Mouse (Mus musculus) left cerebral cortex, adult 18-20 months (tissue): ENCODE data around the gene Tbc1d14. TPM values are rescaled to one million over a fixed set of nuclear protein-coding genes. Genes with fewer than 3 reads are reported as not detected.

Source experiments
- DNase-seq, 2 experiments: peaks; one replicate each; pipeline ENCODE4 v3.0.0; 2021 to 2022; ENCODE audit warnings: low spot score in 2 of 2, mixed read lengths in 1 of 2
- total RNA-seq, 2 experiments: library from RNA; stranded (reverse); gene quantifications; 2 replicates each; pipeline ENCODE4 v1.2.3; 2021

Gene Tbc1d14
- total RNA-seq, 2 experiments from 2014 or later = 71.6 to 73.0 TPM

DNA sequence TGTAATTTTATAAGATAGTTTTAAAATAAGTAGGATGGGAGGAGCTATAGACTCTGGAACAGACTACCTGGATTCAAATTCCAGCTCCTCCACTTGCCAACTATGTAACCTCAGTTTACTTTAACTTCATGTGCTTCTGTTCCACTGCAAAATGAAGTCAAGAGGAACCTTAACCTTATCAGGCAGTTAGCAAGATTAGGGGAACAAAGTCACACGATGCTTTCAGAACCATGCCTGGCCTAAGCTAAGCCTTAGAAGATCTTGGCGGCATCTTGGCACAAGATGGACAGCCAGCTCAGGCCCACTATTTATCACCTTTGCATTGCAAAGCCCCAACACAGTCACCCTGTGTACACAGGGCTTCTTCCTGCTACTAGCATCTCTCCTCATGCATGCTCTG, 14.1 kb downstream of the Tbc1d14 start:
- no peak for DNase-seq

DNA sequence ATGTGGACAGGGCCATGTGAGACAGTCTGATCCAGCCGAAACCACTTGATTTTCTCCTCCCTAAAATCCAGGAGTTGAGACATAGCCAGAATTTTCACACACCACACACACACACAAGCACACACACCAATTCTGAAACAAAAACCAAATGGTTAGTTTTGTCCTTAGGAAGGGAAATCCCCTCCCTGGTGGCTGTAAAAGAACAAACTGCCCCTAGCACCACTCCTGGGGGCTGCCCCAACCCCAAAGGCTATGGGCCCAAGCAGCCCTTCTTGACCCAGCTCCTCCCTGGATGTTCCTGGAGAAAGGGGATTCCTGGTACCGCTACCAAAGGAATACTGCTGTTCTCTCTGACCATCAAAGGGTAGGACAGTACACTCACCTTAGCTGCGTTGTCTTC, 16.6 kb downstream of the Tbc1d14 start:
- DNase-seq = no peak

- DNase-seq = peak in 1 of 2 experiments; percentile 36
Measured at GRCm38 (mm10) chr5:36575745-36576144, 17.3 kb downstream of the Tbc1d14 start.

GRCm38 (mm10) chr5:36575227-36575626, 17.8 kb downstream of the Tbc1d14 start:
- no peak for DNase-seq

DNA sequence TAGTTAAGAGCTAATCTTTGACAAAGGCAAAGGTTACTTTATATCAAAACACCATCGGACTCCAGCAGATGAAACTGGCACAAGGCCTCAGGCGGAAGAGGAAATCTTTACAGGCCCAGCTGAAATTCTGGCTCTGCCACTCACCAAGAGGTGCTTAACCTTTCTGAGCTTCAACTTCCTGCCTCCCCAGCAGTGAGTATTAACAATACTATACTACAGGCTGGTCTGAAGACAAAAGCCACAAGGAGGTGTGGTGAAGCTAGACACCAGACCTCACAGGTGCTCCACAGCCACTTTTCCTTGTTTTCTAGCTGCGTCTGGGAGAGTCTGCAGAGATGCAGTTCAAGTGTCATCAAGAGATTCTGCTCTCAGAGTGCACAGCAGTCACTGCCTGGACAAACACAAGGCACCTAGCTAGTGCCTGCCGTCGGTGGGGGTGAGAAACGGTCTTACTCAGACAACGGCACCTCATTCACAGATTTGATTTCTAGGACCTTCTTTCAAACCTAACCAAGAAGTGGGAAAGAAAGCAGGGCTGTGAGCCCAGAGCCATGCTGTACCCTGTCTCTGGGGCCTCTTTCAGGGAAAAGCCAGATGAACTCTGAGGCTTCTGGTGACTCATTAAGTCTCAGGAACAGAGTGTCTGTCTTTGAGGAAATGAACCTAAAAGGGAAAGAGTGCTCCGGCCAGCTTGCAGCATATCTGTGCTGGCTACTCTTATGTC, 18.8 kb downstream of the Tbc1d14 start:
- no peak for DNase-seq

GRCm38 (mm10) chr5:36573354-36573753, 19.7 kb downstream of the Tbc1d14 start:
- DNase-seq = peak in 1 of 2 experiments; percentile 32

DNA sequence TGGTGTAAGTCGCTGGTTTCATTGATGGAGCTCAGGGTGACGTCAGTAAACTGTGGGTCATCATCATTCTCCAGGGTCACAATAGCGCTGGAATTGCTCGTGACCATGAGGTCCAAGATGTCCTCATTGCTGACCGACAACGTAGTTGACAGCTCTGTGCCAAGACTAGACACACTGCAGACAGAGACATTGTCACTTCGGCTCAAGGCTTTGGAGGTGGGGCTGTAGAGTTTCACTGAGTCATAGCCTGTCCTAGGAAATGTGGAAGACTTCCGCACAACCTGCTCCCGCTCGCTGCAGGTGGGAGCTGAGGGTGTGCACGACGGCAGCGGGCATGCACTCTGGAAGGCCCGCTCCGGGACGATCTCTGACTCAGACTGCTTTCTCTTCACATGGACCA, 21.7 kb downstream of the Tbc1d14 start:
- no peak for DNase-seq

- DNase-seq = no peak
Measured at GRCm38 (mm10) chr5:36570546-36571245, 22.4 kb downstream of the Tbc1d14 start.

DNA sequence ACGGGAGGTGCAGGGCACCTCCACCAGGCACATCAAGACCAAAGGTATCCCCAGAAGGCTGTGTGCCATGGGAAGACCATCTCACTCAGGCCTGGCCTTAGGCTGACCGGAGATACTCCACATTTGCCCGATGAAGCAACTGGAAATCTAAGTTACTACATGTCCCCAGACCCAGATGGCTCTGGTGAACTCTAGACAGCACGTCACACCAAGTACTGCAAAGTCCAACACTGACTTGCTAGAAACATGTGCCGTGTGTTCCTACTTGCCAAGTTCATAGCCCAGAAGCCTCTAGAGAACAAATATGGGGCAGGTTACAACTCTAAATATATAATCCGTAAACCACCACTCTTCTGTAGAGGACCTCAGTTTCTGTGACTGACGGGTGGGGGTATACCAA, 23.0 kb downstream of the Tbc1d14 start:
- no peak for DNase-seq

GRCm38 (mm10) chr5:36568118-36568517, 25.0 kb downstream of the Tbc1d14 start:
- DNase-seq = no peak

DNA sequence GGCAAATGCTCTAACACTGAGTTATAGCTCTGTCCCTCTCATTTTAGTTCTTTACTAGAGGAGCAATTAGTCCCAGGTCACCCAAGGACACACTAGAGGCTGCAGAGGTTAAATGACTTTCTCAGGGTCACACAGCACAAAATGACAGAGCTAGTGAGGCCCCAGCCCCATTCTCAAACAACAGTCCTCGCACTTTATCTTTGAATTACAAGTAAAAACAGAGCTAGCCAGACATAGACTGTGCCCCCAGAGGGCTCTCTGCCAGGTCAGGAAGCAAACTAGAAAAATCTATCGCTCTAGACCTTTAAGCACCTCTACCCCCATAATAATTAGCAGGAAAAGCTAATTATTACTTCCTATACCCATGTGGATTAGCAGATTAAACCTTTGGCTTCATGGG, 25.4 kb downstream of the Tbc1d14 start:
- no peak for DNase-seq

- DNase-seq = no peak
Measured at GRCm38 (mm10) chr5:36564530-36564929, 28.5 kb downstream of the Tbc1d14 start.

DNA sequence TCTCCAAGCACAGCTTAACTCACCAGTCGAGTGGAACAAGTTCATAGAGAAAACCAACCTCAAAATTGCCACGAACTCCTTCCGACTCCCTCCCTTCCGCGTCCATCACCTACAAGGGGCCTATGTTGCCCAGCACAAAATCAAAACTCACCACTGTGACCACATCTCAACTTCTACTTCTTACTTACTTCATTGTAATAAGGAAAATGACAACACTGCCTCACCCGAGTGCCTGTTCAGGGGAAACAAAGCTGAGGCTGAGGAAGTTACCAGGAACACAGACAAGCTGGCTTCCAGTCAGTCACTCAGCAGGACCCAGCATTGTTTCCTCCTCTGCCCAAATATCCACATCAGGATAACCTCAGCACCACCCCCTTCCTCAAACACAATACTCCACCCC, 29.3 kb downstream of the Tbc1d14 start:
- DNase-seq = no peak

- DNase-seq = no peak
Measured at GRCm38 (mm10) chr5:36562791-36563445, 30.2 kb downstream of the Tbc1d14 start.

- peak in 1 of 2 experiments; percentile 50 for DNase-seq
Measured at GRCm38 (mm10) chr5:36561509-36561908, 31.6 kb downstream of the Tbc1d14 start.

GRCm38 (mm10) chr5:36560490-36560889, 32.6 kb downstream of the Tbc1d14 start:
- no peak for DNase-seq

DNA sequence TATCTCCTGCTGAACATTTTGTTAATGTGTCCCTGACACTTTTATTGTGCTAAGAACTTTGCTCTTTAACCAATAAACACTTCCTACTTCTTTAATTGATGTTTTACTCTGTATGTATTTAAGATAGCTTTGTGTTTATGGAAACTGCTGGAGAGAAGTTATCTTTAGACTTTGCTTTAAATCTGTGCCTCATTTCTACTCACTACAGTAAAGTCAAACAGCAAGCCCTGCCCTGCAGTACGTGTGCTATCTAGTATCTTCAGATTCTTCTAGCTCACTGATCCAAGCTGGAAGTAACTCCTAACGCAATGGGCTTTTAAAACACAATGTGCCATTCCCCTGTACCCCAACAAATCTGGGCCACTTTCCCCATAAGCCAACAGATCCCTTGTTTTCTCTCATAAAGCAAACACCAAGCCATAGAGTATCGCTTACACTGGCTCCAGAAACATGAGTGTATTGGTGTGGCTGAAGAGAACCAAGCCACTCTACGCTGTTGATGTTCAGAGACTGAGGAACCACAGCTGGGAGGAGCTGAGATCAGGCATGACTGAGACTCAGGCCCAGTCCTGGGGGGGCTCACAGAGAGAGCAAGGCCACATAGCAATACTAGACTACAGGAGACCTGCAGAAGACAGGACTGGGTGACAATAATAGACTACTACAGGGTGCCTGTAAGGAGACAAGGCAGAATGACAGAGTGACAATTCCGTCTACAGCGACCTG, 33.4 kb downstream of the Tbc1d14 start:
- no peak for DNase-seq

- DNase-seq = no peak
Measured at GRCm38 (mm10) chr5:36559106-36559505, 34.0 kb downstream of the Tbc1d14 start.

- no peak for DNase-seq
Measured at GRCm38 (mm10) chr5:36558526-36558925, 34.5 kb downstream of the Tbc1d14 start.

GRCm38 (mm10) chr5:36557584-36558308, 35.3 kb downstream of the Tbc1d14 start:
- DNase-seq = no peak

DNA sequence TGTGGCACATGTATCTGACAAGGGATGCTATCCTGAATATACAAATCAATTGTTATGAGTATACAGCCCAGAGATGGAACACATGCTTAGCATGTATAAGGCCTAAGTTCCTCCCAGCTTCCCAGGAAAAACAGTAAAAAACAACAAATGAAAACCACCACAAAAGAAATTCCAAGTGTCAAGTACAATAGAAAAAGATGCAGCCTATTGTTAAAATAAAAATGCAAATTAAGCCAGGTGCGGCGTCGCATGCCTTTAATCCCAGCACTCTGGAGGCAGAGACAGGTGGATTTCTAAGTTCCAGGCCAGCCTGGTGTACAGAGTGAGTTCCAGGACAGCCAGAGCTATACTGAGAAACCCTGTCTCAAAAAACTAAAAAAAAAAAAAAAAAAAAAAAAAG, 36.2 kb downstream of the Tbc1d14 start:
- DNase-seq = no peak
